Mouse (Mus musculus) forebrain, embryonic 12.5 days (tissue): ENCODE data around the gene Cped1. TPM values are rescaled to one million over a fixed set of nuclear protein-coding genes. Genes with fewer than 3 reads are reported as not detected.
"Not testable (repeated sequence)": the region's sequence is repeated elsewhere in the genome, so short reads cannot be mapped to it uniquely, and the experiment has no call there.

Experiments
- ATAC-seq: fragments of 200-750 bp; cut with Nextera tagmentation; 2 replicates; pipeline ENCODE4 v1.8.0; 2017; ENCODE audit warnings: moderate TSS enrichment; ENCODE audit not compliant: low FRiP score
- H3K27ac ChIP-seq: fragments of 300-500 bp; sonication (generic); 2 replicates; pipeline ENCODE4 v1.5.1; 2016; ENCODE audit warnings: mild to moderate bottlenecking
- H3K27me3 ChIP-seq: fragments of 300-500 bp; sonication (generic); 2 replicates; pipeline ENCODE4 v1.6.1; 2016; ENCODE audit warnings: mild to moderate bottlenecking
- H3K36me3 ChIP-seq: fragments of 300-500 bp; sonication (generic); replicated peaks from 2 replicates; pipeline ENCODE4 v1.6.1; 2016; ENCODE audit warnings: mild to moderate bottlenecking
- H3K4me1 ChIP-seq: fragments of 300-500 bp; sonication (generic); 2 replicates; pipeline ENCODE4 v1.6.1; 2016
- H3K4me2 ChIP-seq: fragments of 300-500 bp; sonication (generic); 2 replicates; pipeline ENCODE4 v1.6.1; 2016; ENCODE audit warnings: mild to moderate bottlenecking, moderate library complexity
- H3K4me3 ChIP-seq: fragments of 300-500 bp; sonication (generic); replicated peaks from 2 replicates; pipeline ENCODE4 v1.5.1; 2016; ENCODE audit warnings: mild to moderate bottlenecking
- H3K9ac ChIP-seq: fragments of 300-500 bp; sonication (generic); 2 replicates; pipeline ENCODE4 v1.6.1; 2016; ENCODE audit warnings: mild to moderate bottlenecking
- H3K9me3 ChIP-seq: fragments of 300-500 bp; sonication (generic); 2 replicates; pipeline ENCODE4 v1.6.1; 2016
- WGBS: fragments of 180-500 bp; shearing (Covaris S2); methylation state at CpG from one replicate; pipeline ENCODE4 v1.1.7; 2016; 5-methylcytosine and 5-hydroxymethylcytosine counted together
- polyA plus RNA-seq: library from polyadenylated mRNA; unstranded; fragments of >200 nt; fragmentation: Nextera tagmentation; extraction: Ambion mirVana; gene quantifications from 2 replicates; pipeline ENCODE4 v1.2.1, GENCODE M21; 2016

Gene Cped1
- polyA plus RNA-seq, 1 experiment from 2014 or later, result 12.0 TPM

DNA sequence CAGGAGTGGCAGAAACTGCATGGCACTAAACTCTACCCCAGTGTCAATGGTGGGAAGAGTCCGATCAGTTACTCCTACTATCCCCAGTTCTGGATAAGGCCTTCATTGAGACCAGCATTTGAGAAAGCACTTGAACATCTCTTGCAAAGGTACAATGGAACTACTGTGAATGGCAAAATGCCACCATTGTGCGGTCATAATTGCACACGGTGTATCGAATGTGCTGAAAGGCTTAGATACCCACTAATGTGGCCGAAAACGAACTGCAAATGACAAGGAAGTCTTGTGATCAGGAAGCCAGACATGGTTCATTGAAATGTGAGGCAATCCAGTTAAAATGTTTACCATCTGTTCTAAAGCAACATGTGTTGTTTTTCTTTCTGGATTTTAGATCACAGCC, 247.8 kb downstream of the Cped1 start:
- H3K27me3 ChIP-seq, result no peaks in the 10 kb centered on the region
- 70% methylated on average over 6 of the region's 6 CpGs for WGBS
- H3K36me3 ChIP-seq, result no peaks in the 10 kb centered on the region
- no peaks in the 10 kb centered on the region for H3K4me1 ChIP-seq
- no peak overlapping the region for H3K9ac ChIP-seq
- H3K27ac ChIP-seq, result no peak overlapping the region
- H3K9me3 ChIP-seq, result no peaks in the 10 kb centered on the region
- H3K4me2 ChIP-seq, result no peak overlapping the region
- H3K4me3 ChIP-seq, result no peak overlapping the region
- no peak for ATAC-seq

DNA sequence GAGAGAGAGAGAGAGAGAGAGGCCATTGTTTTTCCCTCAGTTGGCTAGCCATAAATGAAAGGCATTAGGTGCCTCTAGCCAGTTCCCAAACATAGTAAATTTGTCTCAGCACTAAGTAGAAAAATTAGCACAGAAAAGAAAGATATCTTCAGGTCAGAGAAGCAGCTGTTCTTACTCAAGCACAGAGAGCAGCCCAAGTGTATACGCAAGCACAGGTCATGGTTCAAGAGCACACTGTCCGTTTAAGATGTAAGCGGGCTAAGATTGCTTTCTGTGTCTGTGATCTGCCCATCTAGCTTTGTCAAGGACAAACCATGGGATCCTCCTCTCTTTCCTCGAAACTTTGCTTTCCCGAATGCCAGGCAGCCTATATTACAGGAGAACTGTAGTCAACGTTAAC, 249.4 kb downstream of the Cped1 start:
- no peak overlapping the region for H3K4me2 ChIP-seq
- H3K27ac ChIP-seq, result no peak overlapping the region
- no peak overlapping the region for H3K4me3 ChIP-seq
- H3K9me3 ChIP-seq, result no peaks in the 10 kb centered on the region
- H3K9ac ChIP-seq, result no peak overlapping the region
- WGBS, result 93% methylated on average over 6 of the region's 6 CpGs
- no peak for ATAC-seq
- H3K36me3 ChIP-seq, result no peaks in the 10 kb centered on the region
- H3K27me3 ChIP-seq, result no peaks in the 10 kb centered on the region
- no peaks in the 10 kb centered on the region for H3K4me1 ChIP-seq

- H3K9me3 ChIP-seq, result no peaks in the 10 kb centered on the region
- no peak overlapping the region for H3K4me2 ChIP-seq
- H3K27ac ChIP-seq, result no peak overlapping the region
- no peaks in the 10 kb centered on the region for H3K4me1 ChIP-seq
- no peaks in the 10 kb centered on the region for H3K27me3 ChIP-seq
- no peaks in the 10 kb centered on the region for H3K36me3 ChIP-seq
- no peak overlapping the region for H3K9ac ChIP-seq
- no peak overlapping the region for H3K4me3 ChIP-seq
- 77% methylated on average over 8 of the region's 8 CpGs for WGBS
- no peak for ATAC-seq
Observed at GRCm38 (mm10) chr6:22243321-22243720, 257.6 kb downstream of the Cped1 start.

GRCm38 (mm10) chr6:22246696-22247095, 261.0 kb downstream of the Cped1 start:
- Histone ChIP-seq H3K4me1 (no peaks in the 10 kb centered on the region), H3K4me3 (no peak overlapping the region), H3K4me2 (no peak overlapping the region), H3K27me3 (no peaks in the 10 kb centered on the region), H3K9ac (no peak overlapping the region), H3K27ac (no peak overlapping the region), H3K36me3 (no peaks in the 10 kb centered on the region), H3K9me3 (no peaks in the 10 kb centered on the region)
- WGBS, result 93% methylated on average over 2 of the region's 2 CpGs
- ATAC-seq, result no peak

- Histone ChIP-seq H3K9me3 (no peaks in the 10 kb centered on the region), H3K27me3 (no peaks in the 10 kb centered on the region), H3K4me3 (no peak overlapping the region), H3K4me2 (no peak overlapping the region), H3K27ac (no peak overlapping the region), H3K36me3 (no peaks in the 10 kb centered on the region), H3K4me1 (no peaks in the 10 kb centered on the region), H3K9ac (no peak overlapping the region)
- ATAC-seq, result no peak
- WGBS, result 86% methylated on average over 4 of the region's 4 CpGs
Observed at GRCm38 (mm10) chr6:22258784-22259183, 273.1 kb downstream of the Cped1 start.

DNA sequence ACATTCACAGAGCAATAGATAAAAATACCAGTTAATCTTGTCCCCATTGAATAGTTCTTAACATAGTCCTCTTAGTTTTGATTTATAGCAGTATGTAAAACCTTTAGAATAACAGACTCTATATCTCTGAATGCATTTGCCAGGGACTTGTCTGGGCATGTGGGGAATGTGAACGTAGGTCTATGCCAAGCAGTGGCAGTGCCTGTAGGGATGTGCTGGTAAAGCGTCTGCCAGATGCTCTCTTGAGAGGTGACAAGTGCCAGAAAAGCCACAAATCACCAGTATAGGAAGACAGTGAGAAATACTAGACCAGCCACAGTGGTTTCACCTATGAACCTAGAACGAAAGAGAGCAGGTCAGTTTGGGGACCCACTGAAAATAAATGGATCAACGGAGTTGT, 276.8 kb downstream of the Cped1 start:
- Histone ChIP-seq H3K36me3 (no peaks in the 10 kb centered on the region), H3K9ac (no peak overlapping the region), H3K27me3 (no peaks in the 10 kb centered on the region), H3K4me3 (no peak overlapping the region), H3K9me3 (no peaks in the 10 kb centered on the region), H3K4me2 (no peak overlapping the region), H3K4me1 (no peaks in the 10 kb centered on the region), H3K27ac (no peak overlapping the region)
- WGBS, result 83% methylated on average over 4 of the region's 4 CpGs
- no peak for ATAC-seq

DNA sequence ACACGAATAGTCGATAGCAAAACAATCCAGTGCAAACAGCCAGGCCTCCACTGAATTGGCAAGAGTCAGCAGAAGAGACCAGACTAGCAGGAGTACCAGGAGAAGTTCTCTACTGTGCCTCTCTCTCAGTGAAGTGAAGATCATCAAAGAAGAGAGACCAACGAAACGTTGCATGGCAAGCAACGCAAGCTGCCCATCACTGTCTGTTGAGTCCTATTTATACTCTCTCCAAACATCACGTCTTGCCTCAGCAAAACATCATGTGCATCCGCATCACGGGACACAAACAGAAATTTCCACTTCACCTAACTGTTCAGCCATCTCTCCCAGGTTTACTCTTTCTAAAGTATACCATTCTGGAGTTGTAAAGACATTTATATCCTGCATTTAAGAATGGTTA, 278.4 kb downstream of the Cped1 start:
- H3K9ac ChIP-seq, ATAC-seq, H3K4me2 ChIP-seq, H3K4me1 ChIP-seq, H3K27me3 ChIP-seq, H3K4me3 ChIP-seq, H3K9me3 ChIP-seq, H3K36me3 ChIP-seq, H3K27ac ChIP-seq: not testable (repeated sequence)
- WGBS, result 88% methylated on average over 8 of the region's 8 CpGs

GRCm38 (mm10) chr6:22266018-22266417, 280.3 kb downstream of the Cped1 start:
- Histone ChIP-seq H3K4me2 (no peak overlapping the region), H3K4me3 (no peak overlapping the region), H3K9me3 (no peaks in the 10 kb centered on the region), H3K4me1 (no peaks in the 10 kb centered on the region), H3K36me3 (no peaks in the 10 kb centered on the region), H3K9ac (no peak overlapping the region), H3K27me3 (no peaks in the 10 kb centered on the region), H3K27ac (no peak overlapping the region)
- no peak for ATAC-seq
- 81% methylated on average over 4 of the region's 4 CpGs for WGBS

DNA sequence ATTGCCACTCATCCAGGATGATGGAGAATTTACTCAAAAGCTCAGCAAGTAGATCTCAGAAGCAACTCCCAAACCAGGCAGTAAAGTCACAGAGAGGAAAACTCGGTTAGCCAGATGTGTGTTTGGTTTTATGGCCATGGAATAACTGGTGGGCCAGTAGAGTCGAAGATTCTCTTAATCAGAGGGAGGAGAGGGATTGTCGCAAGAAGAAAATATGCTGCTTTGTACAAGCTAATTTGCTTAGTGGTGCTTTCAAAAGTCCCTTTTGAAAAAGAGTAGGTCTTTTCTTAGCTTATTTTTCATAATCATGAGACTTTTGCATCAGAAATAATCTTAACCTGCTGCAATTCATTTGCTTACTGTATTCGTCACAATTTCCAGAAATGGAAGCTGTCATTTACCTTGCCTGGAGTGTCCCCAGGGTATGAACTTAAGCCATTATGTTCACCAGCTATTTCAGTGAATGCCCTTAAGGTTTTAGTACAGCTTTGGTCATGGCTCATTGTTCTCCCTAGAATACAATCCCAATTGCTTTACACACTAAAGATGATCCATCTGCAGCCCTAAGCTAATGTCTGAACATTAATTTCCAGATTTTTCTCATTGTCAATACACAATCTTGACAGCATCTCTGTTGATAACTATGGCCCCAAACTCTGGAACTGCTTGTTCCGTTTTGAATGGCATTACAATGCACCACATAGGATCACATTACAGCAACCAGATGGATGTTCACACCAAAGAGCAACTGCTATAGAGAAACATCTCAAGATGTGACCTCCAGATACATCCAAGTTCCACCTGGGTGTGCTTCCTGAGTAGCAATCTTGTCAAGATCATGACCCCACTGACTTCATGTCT, 282.3 kb downstream of the Cped1 start:
- Histone ChIP-seq H3K36me3 (no peaks in the 10 kb centered on the region), H3K4me2 (no peak overlapping the region), H3K27ac (no peak overlapping the region), H3K9ac (no peak overlapping the region), H3K27me3 (no peaks in the 10 kb centered on the region), H3K9me3 (no peaks in the 10 kb centered on the region), H3K4me1 (no peaks in the 10 kb centered on the region), H3K4me3 (no peak overlapping the region)
- WGBS, result 79% methylated on average over 5 of the region's 5 CpGs
- no peak for ATAC-seq

DNA sequence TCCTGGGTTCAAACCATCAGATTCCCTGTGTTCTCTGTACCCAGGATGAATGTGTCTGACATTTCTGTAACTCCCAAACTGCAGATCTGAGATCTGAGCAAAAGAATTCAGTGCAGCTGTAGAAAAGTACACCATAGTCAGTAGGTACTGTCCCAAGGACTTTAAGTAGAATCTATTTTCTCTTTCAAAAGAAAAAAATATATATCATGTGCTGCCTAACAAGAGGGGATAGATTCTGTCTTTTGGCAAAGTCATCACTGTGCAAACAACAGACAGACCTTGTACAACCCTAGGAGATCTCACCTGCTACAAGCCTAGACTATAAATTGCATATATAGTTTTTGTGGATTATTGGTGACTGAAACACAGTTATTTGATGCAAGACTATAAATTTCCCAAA, 283.0 kb downstream of the Cped1 start:
- ATAC-seq, result no peak

DNA sequence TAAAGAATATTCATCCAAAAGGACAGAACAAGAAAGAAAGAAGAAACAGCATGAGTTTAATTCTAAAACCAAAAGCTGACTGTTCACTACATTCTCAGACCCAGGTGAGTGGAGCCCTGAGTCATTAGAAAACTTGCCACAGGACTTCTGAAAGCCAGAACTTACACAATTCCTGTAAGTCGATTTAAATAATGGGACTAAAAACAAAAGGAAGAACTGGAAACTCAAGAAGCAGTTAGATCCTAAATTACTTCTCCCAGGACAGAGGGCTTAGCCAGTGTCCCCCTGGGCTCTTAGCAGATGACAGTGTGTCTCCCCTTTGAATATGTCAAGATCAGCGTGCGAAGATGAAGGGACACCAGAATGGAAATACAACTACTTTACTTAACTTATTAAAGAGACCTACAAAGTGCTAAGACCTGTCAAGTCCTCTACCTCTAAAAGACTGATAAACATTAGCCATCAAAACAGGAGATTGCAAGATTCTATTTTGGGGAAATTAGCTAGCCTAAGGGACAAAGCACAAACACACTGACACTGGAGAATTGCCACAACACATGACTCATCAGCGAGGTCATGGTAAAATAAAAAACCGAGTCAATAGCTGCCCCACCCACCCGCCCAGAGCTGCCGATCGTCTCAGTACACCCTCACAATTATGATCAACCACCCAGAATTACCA, 284.3 kb downstream of the Cped1 start:
- H3K27me3 ChIP-seq, result no peaks in the 10 kb centered on the region
- H3K4me3 ChIP-seq, result no peak overlapping the region
- no peak overlapping the region for H3K4me2 ChIP-seq
- no peaks in the 10 kb centered on the region for H3K4me1 ChIP-seq
- H3K27ac ChIP-seq, result no peak overlapping the region
- no peak overlapping the region for H3K9ac ChIP-seq
- no peak for ATAC-seq
- H3K9me3 ChIP-seq, result no peaks in the 10 kb centered on the region
- H3K36me3 ChIP-seq, result no peaks in the 10 kb centered on the region
- WGBS, result 77% methylated on average over 8 of the region's 8 CpGs

More for the DNA sequence above, 283.0 kb downstream of the Cped1 start:
- H3K27me3 ChIP-seq, result no peaks in the 10 kb centered on the region
- no peak overlapping the region for H3K27ac ChIP-seq
- no peaks in the 10 kb centered on the region for H3K36me3 ChIP-seq
- H3K4me1 ChIP-seq, result no peaks in the 10 kb centered on the region
- no peak overlapping the region for H3K4me2 ChIP-seq
- H3K9ac ChIP-seq, result no peak overlapping the region
- H3K9me3 ChIP-seq, result no peaks in the 10 kb centered on the region
- no peak overlapping the region for H3K4me3 ChIP-seq

GRCm38 (mm10) chr6:22277941-22278340, 292.2 kb downstream of the Cped1 start:
- H3K9ac ChIP-seq, result no peak overlapping the region
- no peak for ATAC-seq
- no peak overlapping the region for H3K4me2 ChIP-seq
- no peaks in the 10 kb centered on the region for H3K9me3 ChIP-seq
- H3K27ac ChIP-seq, result no peak overlapping the region
- H3K4me1 ChIP-seq, result no peaks in the 10 kb centered on the region
- H3K27me3 ChIP-seq, result no peaks in the 10 kb centered on the region
- H3K36me3 ChIP-seq, result no peaks in the 10 kb centered on the region
- H3K4me3 ChIP-seq, result no peak overlapping the region
- WGBS, result 83% methylated on average over 3 of the region's 3 CpGs
